Mouse (Mus musculus): ENCODE measurements at regions not wholly inside any gene's neighbourhood (a gene's known extent, or its start where the extent isn't known, plus 50 kb on each side); places are given as distances from the start of the nearest gene placed in this dataset.

- peak; percentile 42 for DNase-seq (ENCODE audit: low spot score)
These were observed 161.6 kb upstream of the Fggy start for GRCm38 (mm10) chr4:95395746-95396145.

- DNase-seq (ENCODE audit: low spot score), result no peak
These were observed 159.0 kb upstream of the Fggy start for GRCm38 (mm10) chr4:95398301-95398700.

GRCm38 (mm10) chr4:95402273-95402672 is 155.0 kb upstream of the Fggy start:
- no peak for DNase-seq (ENCODE audit: low spot score)

GRCm38 (mm10) chr4:95417075-95417474 is 140.2 kb upstream of the Fggy start:
- DNase-seq (ENCODE audit: low spot score), result peak; percentile 18

DNA sequence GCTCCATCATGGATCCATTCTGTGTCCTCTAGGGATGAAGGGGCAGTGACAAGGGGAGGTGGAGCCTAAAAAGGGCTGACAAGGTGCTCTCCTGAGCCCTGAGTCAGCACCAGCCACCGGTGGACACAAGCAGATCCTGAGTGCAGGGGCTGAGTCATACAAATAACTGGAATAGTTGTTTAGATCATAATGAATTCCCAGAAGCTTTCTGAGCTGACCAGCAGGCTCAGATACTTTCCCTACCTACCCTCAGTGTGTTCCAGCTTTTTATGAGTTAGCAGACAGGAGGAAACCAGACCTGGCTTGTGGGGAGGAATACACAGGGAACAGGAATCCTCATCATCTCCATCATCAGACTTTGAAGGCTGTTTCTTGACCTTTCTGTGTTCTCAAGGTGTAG is 130.7 kb upstream of the Fggy start:
- no peak for DNase-seq (ENCODE audit: low spot score)

GRCm38 (mm10) chr4:95434543-95434942 is 122.8 kb upstream of the Fggy start:
- peak; percentile 30 for DNase-seq (ENCODE audit: low spot score)

- DNase-seq (ENCODE audit: low spot score), result no peak
These were observed 122.2 kb upstream of the Fggy start for GRCm38 (mm10) chr4:95435080-95435479.

- DNase-seq (ENCODE audit: low spot score), result peak; percentile 30
These were observed 117.5 kb upstream of the Fggy start for GRCm38 (mm10) chr4:95439834-95440233.

- no peak for DNase-seq (ENCODE audit: low spot score)
These were observed 113.2 kb upstream of the Fggy start for GRCm38 (mm10) chr4:95443854-95444811.

- DNase-seq (ENCODE audit: low spot score), result no peak
These were observed 107.0 kb upstream of the Fggy start for GRCm38 (mm10) chr4:95450286-95450685.

GRCm38 (mm10) chr4:95451831-95452230 is 105.5 kb upstream of the Fggy start:
- no peak for DNase-seq (ENCODE audit: low spot score)

DNA sequence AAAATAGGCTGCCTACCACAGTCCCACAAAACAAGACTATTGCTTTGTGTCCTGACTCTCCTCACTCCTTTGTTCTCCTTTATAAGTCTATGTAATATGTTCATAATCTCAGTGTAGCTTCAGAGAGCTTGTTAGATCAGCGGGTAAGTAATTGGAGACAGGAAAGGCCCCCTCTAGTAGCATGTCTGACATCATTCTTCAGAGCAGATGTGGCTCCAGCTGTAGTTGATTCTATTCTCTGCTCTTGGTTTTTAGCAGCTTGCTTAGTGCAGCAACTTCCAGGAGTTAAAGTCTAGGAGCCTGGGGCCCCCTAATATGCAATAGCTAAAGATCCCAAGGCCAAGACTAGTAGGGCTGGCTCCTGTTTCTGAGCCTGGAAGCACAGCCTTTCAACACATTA is 101.0 kb upstream of the Fggy start:
- no peak for DNase-seq (ENCODE audit: low spot score)

- no peak for DNase-seq (ENCODE audit: low spot score)
These were observed 100.4 kb upstream of the Fggy start for GRCm38 (mm10) chr4:95456943-95457342.

- DNase-seq (ENCODE audit: low spot score), result peak; percentile 78
These were observed 94.8 kb upstream of the Fggy start for GRCm38 (mm10) chr4:95462476-95462875.

DNA sequence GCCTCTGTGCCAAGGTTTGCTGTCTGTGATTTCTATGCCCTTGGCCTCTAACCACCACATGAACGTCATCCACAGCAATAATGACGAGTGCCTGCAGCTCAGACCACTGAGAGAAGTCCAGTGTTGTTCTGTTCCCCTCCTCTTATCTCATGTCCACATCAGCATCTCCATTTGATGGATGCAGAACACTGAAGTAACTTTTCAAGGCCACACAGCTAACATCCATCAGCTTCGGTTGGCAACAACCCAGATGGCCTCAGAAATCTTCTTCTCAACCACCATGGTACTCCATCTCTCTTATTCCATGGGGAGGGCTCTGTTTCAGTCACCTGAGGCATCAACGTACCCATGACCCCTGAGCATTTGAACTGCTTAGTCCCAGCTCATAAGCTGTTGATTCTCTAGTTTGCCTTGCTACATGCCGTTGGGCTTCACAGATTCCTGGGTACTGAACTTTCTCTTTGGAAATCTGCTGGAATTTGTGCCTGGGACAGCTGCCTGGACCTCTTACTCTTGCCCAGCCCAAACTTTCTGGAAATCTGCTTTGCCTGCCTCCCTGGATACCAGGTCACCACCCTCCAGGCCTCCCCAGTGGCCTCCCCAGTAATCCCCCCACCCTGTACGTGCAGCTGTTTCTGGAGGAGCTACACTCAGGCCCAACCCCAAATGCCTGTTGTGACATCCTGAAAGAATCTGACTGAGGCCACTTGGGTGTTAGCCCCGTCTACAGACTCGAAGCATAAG is 94.1 kb upstream of the Fggy start:
- DNase-seq (ENCODE audit: low spot score), result peak; percentile 39

GRCm38 (mm10) chr4:95466647-95467046 is 90.7 kb upstream of the Fggy start:
- DNase-seq (ENCODE audit: low spot score), result no peak

GRCm38 (mm10) chr4:95467526-95467925 is 89.8 kb upstream of the Fggy start:
- no peak for DNase-seq (ENCODE audit: low spot score)

DNA sequence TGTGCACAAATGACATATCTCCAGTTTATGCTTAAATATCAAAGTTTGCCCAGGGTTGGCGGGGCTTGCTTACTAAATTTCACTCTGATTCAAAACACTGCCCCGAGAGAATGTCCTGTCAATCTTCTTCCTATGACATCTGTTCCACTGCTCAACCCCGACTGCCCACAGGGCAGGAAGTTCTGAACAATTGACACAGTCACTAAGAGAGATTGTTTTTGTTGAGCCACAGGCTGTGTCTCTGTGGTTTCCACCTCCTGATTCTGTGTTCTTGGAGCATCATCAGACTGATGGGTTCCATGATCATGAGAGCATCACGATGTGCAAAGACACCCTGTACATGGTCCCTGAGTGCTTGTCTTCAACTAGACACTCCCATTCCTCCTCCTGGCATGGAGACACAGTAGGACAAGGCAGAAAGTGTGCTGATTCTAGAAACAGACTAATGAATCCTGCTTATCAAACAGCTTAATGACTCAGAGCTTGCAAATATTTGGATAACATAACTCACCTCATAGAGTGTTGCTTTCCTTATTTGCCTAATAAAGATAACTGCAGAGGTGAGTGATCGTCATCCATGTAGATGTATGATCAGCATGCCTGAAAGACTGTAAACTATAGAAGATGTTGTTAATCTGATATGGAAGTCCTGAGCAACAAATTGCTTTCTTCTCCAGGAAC is 82.4 kb upstream of the Fggy start:
- no peak for DNase-seq (ENCODE audit: low spot score)

GRCm38 (mm10) chr4:95476071-95476724 is 81.1 kb upstream of the Fggy start:
- no peak for DNase-seq (ENCODE audit: low spot score)

- peak; percentile 91 for DNase-seq (ENCODE audit: low spot score)
These were observed 73.7 kb upstream of the Fggy start for GRCm38 (mm10) chr4:95483571-95483970.

GRCm38 (mm10) chr4:95487323-95487722 is 70.0 kb upstream of the Fggy start:
- DNase-seq (ENCODE audit: low spot score), result peak; percentile 35

DNA sequence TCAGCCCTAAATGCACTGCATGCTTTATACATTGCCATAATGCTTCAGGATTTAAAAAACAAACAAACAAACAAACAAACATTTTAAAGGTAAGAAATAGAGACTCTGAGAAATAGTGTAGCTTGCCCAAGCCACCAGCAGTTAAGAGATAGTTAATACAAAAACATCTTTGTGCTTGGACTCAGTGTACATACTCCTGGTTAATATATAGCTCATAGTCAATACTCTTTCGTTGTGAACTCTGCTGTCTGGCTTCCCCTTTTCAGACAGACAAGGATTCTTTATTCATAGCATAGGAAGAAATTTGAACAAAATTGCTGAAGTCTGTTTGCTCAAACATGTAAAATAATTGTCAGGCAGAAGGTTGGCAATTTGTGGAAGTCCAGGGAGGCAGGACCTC is 69.3 kb upstream of the Fggy start:
- no peak for DNase-seq (ENCODE audit: low spot score)

Data from adipocyte (in vitro differentiated cells).